Mouse (Mus musculus): Measurements from ENCODE around the gene Aatf.
"Not testable (repeated sequence)": the region's sequence is repeated elsewhere in the genome, so short reads cannot be mapped to it uniquely, and the experiment has no call there.

Aatf gene

GRCm38 (mm10) chr11:84442554-84443331 lies 70.6 kb downstream of the Aatf start:
- DNase-seq (ENCODE audit: low read depth, low spot score), result no peak

DNA sequence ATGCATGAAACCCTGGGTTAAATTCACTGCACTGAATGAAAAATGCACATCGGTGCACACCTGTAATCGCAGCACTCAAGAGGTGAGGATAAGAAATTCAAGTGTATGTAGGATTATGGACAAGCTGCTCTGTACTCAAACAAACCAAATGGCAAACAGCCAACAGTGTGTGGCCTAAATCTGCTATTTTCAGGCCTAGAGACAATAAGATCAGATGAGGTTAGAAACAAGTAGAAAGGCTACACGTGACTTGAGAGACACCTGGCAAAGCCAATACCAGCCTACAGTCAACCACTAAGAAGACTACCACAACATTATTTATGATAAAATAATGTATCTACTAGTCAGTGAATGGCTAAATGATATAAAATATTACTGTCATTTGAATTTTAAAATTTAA lies 72.9 kb downstream of the Aatf start:
- no peak for DNase-seq (ENCODE audit: low read depth, low spot score)

- no peak for DNase-seq (ENCODE audit: low read depth, low spot score)
These were observed 78.4 kb downstream of the Aatf start for GRCm38 (mm10) chr11:84434879-84435278.

- DNase-seq (ENCODE audit: low read depth, low spot score), result no peak
These were observed 83.0 kb downstream of the Aatf start for GRCm38 (mm10) chr11:84430336-84430735.

DNA sequence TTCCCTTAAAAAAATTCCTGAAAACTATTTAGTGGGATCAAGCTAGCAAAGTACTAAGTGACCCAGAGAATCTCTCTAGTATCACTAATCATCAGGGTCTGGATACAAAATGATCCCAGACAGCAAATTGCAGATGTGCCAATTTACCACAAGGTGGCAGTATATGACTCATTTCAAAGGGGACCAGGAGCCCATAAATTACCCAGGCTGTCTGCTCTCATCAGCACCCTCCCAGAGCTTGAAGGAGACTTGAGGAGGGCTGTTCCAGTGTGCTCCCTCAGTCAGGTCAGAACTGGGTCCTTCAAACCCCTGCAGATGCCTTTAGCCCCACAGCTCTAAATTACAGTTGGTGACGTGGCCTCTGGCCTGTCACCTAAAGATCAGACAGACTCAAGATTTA lies 83.7 kb downstream of the Aatf start:
- peak; percentile 54 for DNase-seq (ENCODE audit: low read depth, low spot score)

GRCm38 (mm10) chr11:84426633-84426998 lies 86.7 kb downstream of the Aatf start:
- DNase-seq (ENCODE audit: low read depth, low spot score), result no peak

DNA sequence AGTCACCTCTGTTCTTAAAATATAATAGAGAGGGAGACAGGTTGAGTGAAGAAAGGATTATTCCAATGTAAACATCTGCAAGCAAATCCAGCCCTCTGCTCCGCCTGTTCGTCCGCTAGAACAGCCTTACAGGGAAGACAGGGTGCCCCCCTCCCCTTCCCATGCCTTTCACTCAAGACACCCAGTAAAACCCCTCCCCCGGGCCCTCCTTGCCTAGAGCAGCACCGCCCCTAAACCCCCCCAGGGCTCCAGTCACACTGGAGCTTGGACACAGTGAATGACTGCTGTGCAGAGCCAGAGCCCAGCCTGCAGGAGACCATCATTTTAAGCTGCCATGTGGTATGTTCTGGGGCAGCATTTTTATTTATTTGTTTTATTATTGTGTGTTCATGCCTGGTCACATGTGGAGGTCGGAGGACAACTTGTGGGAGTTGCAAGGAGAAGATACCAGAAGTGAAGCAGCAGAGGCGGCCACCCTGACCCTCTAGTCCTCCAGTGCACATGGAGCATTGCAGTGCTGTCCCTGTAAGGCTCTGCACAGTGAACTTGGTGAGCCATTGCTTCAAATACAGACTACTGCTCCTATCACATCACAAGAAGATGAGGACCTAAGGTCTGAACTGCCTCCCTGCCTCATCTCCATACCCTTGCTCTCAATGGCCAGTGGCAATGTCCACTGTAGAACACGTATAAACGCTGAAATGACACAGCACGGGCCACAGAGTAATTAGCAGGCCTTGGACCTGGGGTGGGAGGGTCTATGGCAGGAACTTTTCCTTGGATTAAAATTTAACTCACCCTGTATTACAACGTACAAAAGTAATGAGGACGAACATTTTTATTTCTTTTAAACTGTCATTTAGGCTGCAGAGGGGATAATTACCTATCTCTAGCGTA lies 87.3 kb downstream of the Aatf start:
- DNase-seq (ENCODE audit: low read depth, low spot score), result no peak

DNA sequence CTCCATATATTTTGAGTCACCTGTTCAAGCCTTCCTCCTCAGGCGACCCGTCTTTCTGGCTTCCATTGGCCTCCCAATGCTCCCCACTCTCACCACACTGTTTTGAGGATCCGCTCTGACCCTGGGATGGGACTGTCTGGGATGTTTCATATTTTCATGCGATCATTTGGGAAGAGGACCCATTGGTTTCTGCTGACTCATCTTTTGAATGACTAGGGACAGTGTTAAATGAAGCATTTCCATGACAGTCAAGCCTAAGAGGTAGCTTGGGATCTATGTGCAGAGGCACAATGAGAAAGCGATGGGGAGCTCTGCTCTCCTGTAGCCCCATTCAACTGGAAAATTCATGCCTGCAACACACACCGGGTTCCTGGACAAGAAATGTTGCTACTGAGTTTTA lies 92.5 kb downstream of the Aatf start:
- DNase-seq (ENCODE audit: low read depth, low spot score), result no peak

DNA sequence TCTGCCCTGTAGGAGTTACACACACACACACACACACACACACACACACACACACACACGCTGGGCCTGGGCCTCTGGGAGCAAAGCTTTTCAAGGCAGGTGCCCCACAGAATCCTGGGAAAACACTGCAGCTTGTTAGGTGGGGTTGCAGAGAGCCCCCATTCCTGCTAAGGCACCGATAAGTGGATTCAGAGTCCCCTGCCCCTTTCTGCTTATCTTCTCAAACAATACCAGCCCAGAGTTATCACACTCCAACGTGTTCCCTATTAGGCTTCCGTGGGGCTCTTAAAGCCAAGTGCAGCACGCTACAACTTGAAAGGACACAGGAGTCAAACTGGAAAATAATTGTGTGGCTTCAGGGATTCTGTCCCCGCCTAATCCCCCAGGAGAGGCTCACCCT lies 100.2 kb downstream of the Aatf start:
- DNase-seq (ENCODE audit: low read depth, low spot score), result no peak

GRCm38 (mm10) chr11:84412201-84412934 lies 101.0 kb downstream of the Aatf start:
- no peak for DNase-seq (ENCODE audit: low read depth, low spot score)

- no peak for DNase-seq (ENCODE audit: low read depth, low spot score)
These were observed 101.7 kb downstream of the Aatf start for GRCm38 (mm10) chr11:84411642-84412018.

DNA sequence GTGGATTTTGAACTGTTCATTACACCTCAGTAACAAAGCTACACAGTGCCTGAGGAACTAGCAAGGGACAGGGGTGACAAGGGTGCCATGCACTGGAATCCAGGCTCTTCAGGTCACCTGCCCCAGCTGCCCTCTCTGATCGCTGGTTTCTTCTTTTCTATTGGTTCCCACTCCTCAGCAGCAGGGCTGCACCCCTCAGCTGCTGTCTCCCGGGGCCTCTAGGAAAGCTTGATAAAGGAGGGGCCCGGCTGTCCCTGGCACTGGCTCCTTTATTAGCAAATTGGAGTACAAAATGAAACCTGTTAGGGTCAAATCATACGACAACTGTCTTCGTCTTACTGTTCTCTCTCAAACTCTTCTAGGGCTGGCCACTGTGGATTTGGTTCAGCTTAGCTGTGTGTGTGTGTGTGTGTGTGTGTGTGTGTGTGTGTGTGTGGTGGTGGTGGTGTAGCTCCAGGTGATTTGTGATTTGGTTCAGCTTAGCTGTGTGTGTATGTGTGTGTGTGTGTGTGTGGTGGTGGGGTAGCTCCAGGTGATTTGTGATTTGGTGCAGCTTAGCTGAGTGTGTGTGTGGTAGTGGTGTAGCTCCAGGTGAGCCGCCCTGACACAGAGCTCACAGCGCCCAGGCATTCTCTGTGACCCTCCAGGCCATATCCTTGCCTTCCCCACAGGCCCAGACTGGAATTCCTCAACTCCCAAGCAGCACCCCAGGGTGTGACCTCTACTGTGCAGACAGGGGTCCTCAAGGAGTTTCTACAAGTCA lies 102.3 kb downstream of the Aatf start:
- no peak for DNase-seq (ENCODE audit: low read depth, low spot score)

DNA sequence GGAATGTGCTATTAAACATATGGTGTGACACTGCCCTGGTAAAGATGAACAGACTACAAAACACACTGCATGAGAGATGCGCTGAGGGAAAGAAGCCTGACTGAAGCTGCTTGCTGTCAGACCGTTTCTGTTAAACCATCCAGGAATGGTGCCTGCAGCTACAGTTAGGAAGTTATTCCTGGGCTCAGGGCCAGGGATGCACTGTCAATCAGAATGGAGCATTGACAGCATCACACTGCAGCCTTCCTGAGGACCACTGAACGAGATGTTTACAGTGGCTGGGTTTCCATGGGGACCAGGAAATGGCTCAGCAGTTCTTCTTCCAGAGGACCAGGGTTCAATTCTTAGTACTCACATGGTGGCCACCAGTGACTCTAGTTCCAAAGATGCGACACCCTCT lies 102.9 kb downstream of the Aatf start:
- DNase-seq (ENCODE audit: low read depth, low spot score), result no peak

- DNase-seq (ENCODE audit: low read depth, low spot score), result no peak
These were observed 106.6 kb downstream of the Aatf start for GRCm38 (mm10) chr11:84406733-84407132.

GRCm38 (mm10) chr11:84395010-84395409 lies 118.3 kb downstream of the Aatf start:
- DNase-seq (ENCODE audit: low read depth, low spot score), result no peak

DNA sequence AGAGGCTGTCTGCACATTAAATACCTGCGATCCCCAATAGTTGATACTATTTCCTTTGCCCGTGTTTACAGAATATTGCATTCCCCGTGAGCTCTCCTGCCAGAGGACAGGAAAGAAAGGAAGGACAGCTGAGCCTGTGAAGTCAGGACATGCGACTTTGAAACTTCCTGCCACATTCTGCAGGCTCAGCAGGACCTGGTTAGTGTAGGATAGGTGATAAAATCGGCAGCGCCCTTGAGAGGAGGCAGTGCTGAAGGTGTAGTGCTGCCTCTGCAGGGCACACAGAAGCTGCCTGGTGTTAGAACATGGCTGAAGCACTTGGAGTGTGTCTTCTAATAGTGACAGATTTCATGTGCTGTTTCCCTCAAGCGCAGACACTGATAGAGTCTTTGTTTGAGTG lies 119.8 kb downstream of the Aatf start:
- no peak for DNase-seq (ENCODE audit: low read depth, low spot score)

DNA sequence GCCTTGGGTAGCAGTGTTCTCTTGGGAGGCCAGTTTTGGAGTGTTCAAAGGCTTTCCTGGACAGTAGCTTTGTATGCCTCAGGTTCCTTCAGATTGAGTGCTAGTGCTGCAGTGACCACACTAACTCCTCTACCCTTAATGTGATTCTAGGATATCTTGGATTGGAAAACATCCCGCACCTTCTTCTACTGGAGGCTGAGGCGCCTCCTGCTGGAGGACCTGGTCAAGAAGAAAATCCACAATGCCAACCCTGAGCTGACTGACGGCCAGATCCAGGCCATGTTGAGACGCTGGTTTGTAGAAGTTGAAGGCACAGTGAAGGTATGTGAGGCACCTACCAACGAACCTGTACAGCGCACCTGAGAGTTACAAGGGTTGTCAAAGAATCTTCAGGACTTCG lies 121.3 kb downstream of the Aatf start:
- DNase-seq (ENCODE audit: low read depth, low spot score), result not testable (repeated sequence)

DNA sequence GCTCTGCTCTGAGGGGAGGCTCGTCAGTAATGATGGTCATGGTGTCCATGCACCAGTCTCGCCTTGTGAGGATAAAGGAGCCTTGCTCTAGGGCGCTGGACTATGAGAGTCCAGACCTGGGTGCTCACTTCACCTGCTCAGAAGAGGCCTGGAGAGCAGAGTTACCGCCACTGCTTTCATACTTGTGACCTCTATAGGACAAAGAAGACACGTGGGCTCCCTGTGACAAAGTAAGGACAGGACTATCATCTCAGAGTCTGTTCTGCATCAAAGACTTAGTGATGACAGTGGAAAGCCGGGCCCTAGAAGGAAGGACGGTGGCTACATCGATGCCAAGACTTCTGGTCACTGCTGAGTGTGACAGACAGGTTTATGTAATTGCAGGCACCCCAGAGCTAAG lies 122.2 kb downstream of the Aatf start:
- DNase-seq (ENCODE audit: low read depth, low spot score), result no peak

- no peak for DNase-seq (ENCODE audit: low read depth, low spot score)
These were observed 124.0 kb downstream of the Aatf start for GRCm38 (mm10) chr11:84389332-84389731.

- DNase-seq (ENCODE audit: low read depth, low spot score), result no peak
These were observed 129.4 kb downstream of the Aatf start for GRCm38 (mm10) chr11:84383891-84384290.

GRCm38 (mm10) chr11:84382450-84382849 lies 130.9 kb downstream of the Aatf start:
- DNase-seq (ENCODE audit: low read depth, low spot score), result no peak
